Mouse (Mus musculus) layer of hippocampus, adult 11-12 months (tissue): Measurements from ENCODE around the gene Gm28043.

Experiments used
- DNase-seq: peaks from one replicate; pipeline ENCODE4 v3.0.0; 2022; ENCODE audit warnings: low spot score

Gene Gm28043

GRCm38 (mm10) chr17:29680921-29681320 is 66.2 kb downstream of the Gm28043 start:
- DNase-seq: no peak

DNA sequence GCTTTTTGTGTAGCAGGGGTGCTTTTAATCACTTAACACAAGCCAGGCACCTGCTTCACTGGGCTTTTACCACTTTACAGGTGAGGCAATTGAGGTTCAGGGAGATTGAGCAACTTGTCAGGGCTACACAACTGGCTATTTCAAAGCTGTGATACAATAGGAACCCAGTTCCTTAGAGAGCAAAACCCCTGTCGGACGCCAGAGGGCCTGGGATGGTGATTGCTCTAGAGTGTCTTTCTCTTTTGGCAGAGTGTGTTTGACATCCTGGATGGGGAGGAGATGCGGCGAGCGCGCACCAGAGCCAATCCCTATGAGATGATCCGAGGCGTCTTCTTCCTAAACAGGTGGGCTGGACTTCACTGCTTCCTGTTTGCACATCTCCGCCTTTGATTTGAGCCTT is 67.0 kb downstream of the Gm28043 start:
- DNase-seq: no peak

DNA sequence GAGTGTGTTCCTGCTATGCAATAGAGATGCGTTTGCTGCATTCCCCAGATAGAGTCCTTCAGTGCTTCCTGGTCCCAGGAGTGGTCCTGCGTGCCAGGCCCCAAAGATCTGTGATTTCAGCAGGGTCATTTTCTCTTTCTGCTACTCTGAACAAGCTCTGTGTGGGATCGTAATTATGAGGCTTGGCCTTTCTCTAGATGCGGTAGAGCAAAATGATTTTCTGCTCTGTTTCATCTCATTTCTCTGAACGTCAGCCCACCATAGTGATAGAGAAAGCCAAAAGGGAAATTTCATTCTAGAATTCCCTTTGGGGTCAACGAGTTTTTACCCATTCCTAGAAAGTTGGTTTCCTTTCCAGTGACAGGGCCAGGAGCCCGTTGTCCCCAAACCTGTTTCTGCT is 67.6 kb downstream of the Gm28043 start:
- DNase-seq: no peak

DNA sequence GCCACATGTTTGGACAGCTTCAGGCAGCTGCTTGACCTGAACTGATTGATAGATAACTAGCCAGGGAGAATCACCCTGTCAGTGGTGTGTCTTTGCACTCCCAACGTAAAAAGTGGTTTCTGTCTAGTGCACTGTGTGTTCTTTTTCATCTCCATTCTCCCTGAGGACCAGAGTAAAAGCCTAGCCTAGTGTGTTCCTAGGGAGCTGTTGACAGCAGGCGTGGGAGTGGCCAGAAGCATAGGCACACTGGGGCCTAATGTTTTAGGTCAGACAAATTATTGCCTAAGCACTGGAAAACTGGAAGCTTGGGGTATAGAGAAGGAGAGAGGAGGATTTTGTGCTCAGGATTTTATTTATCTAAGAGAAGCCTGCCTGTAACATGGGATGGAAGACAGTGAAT is 68.5 kb downstream of the Gm28043 start:
- no peak for DNase-seq

DNA sequence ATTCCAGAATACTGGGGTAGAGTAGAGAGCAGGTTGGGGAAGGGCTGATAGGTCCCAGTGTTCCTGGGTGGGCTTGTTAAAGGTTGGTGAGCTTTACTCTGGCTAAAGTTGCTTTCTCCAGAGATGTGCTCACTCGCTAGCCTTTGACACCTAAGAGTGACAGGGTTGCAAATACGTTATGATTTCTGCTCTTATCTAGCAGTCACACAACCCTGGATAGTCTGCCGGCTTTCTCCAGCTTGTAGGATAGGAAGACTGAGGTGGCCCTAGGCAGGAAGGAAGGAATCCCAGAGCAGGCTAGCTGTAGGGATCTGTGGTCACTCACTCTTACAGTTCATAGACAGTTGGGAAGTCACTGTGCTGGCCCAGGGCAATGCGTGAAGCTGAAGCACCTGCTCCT is 69.6 kb downstream of the Gm28043 start:
- no peak for DNase-seq

DNA sequence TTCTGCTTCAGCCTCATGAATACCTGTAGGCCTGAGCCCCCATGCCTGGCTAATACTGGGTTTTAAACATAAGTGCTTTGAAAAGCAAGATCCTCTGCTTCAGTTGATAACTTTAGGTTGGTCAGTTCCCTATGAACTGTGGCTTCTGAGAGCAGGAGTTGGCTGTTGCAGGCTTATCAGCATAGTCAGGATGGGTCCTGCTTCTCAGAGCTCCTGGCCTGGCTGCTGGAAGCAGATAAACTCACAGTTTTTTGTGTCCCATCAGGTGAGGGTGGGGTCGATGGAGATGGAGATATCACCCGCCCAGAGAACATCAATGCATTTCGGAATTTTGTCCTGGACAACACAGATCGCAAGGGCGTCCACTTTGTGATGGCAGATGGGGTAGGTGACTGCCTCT is 72.1 kb downstream of the Gm28043 start:
- no peak for DNase-seq

GRCm38 (mm10) chr17:29687373-29687772 is 72.7 kb downstream of the Gm28043 start:
- no peak for DNase-seq

DNA sequence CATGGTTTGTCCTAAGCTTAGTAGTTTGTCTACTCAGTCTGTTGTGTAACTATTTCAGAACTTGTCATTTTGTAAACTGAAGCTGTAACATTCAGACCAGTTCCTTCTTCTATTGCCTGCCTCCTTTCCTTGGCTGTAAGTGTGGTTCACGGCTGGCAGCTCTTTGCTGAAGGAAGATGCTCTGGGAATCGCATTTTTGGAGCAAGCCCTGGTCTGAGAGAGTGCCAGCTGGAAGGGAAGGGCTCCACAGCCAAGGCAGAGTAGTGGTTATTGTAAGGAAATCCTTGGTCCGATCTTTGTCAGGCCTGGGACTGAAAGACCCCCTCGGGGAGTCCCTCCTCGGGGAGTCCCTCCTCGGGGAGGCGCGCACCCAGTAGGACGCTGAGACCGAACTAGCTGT is 73.9 kb downstream of the Gm28043 start:
- no peak for DNase-seq

GRCm38 (mm10) chr17:29690257-29690656 is 75.6 kb downstream of the Gm28043 start:
- no peak for DNase-seq

- DNase-seq: no peak
Measured at GRCm38 (mm10) chr17:29692827-29693226, 78.2 kb downstream of the Gm28043 start.

GRCm38 (mm10) chr17:29693571-29693970 is 78.9 kb downstream of the Gm28043 start:
- DNase-seq: no peak

DNA sequence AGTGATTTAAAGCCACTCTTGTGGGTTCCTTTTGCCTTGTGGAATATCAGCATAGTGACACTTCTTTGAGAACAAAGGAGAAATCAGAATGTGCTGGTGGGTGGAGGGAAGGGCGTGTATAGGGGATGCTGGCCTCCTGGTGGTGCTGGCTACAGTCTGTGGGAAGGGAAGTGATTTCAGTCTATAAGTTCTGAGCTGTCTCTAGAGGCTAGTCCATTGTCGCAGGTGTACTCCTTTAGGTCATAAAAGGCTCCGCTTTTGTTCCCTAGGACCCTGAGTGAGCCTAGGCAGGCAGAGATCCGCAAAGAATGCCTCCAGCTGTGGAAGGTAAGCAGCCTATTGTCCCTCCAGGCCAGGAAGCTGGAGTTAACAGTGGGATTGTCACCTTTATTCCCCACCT is 79.8 kb downstream of the Gm28043 start:
- no peak for DNase-seq

DNA sequence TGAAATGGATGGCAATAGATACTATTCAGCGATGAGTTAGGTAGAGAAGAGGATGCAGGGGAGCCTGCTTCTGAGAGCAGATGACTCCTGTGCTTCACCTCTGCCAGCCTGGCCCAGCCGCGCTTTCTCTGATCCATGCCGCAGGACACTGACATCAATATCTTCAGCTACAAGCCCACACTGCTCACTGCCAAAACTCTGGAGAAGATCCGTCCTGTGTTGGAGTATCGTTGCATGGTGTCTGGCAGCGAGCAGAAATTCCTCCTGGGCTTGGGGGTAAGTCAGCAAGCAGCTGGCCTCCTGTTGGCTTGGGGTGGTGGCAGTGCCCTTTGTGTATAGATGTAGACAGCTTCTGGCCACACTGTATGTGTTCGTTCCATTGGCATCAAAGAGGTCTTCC is 82.3 kb downstream of the Gm28043 start:
- no peak for DNase-seq

- no peak for DNase-seq
Measured at GRCm38 (mm10) chr17:29698421-29698820, 83.7 kb downstream of the Gm28043 start.

- no peak for DNase-seq
Measured at GRCm38 (mm10) chr17:29700573-29700972, 85.9 kb downstream of the Gm28043 start.

GRCm38 (mm10) chr17:29702938-29703710 is 88.4 kb downstream of the Gm28043 start:
- peak; percentile 73 for DNase-seq

DNA sequence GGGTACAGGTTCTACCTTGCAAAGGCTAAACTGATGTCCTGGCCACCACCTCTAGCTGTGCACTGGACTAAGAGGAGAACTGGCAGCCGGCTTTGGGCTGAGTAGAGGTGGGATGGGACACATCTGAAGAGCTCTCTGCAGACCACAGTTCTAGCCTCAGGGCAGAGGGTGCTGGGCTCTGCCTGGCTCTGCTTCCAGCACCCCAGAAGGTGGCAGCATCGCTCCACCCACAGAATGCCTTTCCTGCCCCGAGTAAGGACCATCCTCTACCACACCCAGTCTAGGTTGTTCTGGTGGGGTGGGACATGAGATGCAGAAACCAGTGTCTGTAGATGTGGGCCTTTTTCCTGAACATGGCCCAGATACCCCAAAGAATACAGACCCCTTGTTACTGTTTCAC is 90.1 kb downstream of the Gm28043 start:
- DNase-seq: peak; percentile 54

DNA sequence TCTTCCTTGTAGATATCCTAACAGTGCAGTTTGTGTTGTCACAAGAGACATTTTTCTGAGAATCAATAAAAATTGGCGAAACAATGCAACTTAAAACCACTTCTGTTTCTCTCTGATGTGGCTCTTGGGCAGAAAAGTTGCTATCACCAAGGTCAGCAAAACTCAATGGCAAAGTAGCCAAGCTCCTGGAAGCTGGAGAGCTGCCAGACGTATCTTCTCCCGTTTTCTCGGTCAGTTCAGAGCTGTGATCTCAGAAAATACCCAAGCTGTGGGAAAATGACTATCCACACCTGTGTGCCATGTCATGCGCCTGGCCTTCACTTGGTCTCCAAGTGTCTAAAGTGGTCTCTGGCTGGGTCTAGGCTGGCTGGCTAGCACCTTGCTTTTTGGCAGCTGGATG is 91.2 kb downstream of the Gm28043 start:
- DNase-seq: no peak

DNA sequence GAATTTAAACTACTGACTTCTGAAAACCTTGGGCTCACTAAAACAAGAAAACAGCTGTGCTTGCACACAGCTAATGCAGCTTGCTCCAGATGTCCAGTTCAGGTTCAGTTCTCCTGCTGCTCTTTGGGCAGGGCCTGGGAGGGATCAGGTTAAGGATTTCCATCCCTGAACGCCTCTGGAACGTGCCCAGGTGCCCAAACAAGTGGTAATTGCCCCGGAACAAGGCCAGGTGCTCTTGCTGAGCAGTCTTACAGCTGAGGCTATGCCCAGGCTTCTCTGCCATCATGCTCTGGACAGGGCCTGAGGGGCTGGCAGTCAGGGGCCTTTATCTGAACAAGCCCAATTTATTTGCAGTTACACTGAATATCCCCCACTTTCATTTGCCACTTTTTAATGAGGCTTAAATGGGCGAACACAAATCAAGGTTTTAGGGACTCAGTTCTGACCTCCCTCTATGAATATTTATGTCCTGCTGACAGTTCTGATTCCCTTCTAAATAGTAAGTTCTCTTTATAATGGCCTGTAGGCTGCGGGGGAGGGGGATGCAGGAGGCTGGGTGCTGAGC is 92.4 kb downstream of the Gm28043 start:
- DNase-seq: no peak

DNA sequence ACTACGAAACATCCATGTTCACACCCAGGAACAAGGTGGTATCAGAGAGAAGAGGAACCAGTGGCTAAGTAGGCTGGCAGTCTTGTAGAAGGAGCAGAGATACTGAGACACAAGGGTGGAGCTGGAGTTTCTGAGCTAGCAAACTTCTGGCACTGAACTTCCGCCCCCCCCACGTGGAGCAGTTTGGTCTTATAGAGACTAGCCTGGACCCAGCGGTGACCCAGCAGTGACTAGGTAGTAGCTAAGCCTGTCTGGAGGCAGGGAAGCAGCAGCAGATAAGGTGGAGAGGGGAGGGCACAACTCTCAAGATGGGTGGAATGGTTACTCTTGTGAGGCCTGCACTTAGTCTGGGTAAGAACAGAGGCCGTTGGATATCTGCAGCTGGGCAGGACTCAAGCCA is 94.1 kb downstream of the Gm28043 start:
- no peak for DNase-seq

DNA sequence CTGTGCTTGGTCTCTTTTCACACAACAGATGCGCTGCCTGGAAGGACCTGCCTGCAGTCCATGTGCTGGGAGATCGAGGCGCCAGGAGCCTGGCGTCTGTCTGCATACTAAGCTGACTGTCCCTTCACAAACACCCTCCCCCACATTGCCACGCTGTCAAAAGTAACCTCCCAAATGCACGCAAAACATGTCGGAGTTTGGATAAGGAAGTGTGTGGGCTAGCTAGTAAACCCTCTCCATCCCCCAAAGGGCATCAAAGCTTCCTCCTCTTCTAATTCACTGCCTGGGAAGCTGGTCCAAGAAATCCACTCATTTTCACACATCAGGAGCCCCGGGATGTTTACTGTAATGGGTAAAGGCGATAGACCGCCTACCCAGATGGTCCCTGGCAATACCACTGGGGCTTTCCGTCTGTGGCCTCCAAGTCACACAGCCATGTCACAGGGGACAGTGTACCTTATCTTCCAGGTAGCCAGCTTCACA is 95.9 kb downstream of the Gm28043 start:
- DNase-seq: no peak

DNA sequence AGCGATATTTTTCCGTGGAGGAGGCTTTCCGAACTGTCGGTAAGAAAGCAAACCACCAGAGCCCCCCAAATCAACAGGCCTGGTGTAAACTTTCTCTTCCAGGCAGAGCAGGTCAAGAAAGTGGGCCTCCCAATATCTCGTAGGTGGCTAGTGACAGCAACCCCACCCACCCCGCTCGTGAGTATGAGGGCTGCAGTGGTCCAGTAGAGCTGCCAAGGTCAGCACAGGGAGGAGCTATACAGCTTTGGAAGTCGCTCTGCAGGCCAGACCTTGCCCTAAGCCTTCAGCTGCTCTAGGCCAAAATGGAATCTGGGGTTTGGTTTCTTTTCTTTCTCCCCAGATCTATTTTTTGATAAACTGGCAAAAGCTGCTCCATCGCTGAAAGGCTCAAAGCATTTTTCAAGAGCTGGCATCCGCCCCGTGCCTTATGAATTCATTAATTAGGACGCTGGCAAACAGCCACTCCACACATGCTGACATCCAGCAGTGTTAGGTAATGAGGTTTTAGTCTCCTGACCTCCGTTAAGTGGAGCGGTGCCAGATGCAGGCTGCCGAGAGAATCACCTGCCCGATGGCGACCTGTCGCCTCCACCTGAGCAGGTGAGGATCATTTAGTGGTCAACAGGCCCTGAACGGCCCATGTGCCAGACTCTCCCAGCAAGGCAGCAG is 96.5 kb downstream of the Gm28043 start:
- DNase-seq: peak; percentile 59

GRCm38 (mm10) chr17:29711745-29712431 is 97.2 kb downstream of the Gm28043 start:
- no peak for DNase-seq
